Mouse (Mus musculus) forebrain, embryonic 12.5 days (tissue): ENCODE data around the gene Hist1h1d. TPM values are rescaled to one million over a fixed set of nuclear protein-coding genes. Genes with fewer than 3 reads are reported as not detected.
A peak's percentile ranks its signal among the peaks of the same experiment; 100 is the strongest.
"Not testable (repeated sequence)": the region's sequence is repeated elsewhere in the genome, so short reads cannot be mapped to it uniquely, and the experiment has no call there.

Source experiments
- ATAC-seq: fragments of 200-750 bp; cut with Nextera tagmentation; 2 replicates; pipeline ENCODE4 v1.8.0; 2017; ENCODE audit warnings: moderate TSS enrichment; ENCODE audit not compliant: low FRiP score
- H3K27ac ChIP-seq: fragments of 300-500 bp; sonication (generic); 2 replicates; pipeline ENCODE4 v1.5.1; 2016; ENCODE audit warnings: mild to moderate bottlenecking
- H3K27me3 ChIP-seq: fragments of 300-500 bp; sonication (generic); 2 replicates; pipeline ENCODE4 v1.6.1; 2016; ENCODE audit warnings: mild to moderate bottlenecking
- H3K36me3 ChIP-seq: fragments of 300-500 bp; sonication (generic); replicated peaks from 2 replicates; pipeline ENCODE4 v1.6.1; 2016; ENCODE audit warnings: mild to moderate bottlenecking
- H3K4me1 ChIP-seq: fragments of 300-500 bp; sonication (generic); 2 replicates; pipeline ENCODE4 v1.6.1; 2016
- H3K4me2 ChIP-seq: fragments of 300-500 bp; sonication (generic); 2 replicates; pipeline ENCODE4 v1.6.1; 2016; ENCODE audit warnings: mild to moderate bottlenecking, moderate library complexity
- H3K4me3 ChIP-seq: fragments of 300-500 bp; sonication (generic); replicated peaks from 2 replicates; pipeline ENCODE4 v1.5.1; 2016; ENCODE audit warnings: mild to moderate bottlenecking
- H3K9ac ChIP-seq: fragments of 300-500 bp; sonication (generic); 2 replicates; pipeline ENCODE4 v1.6.1; 2016; ENCODE audit warnings: mild to moderate bottlenecking
- H3K9me3 ChIP-seq: fragments of 300-500 bp; sonication (generic); 2 replicates; pipeline ENCODE4 v1.6.1; 2016
- WGBS: fragments of 180-500 bp; shearing (Covaris S2); methylation state at CpG from one replicate; pipeline ENCODE4 v1.1.7; 2016; 5-methylcytosine and 5-hydroxymethylcytosine counted together
- polyA plus RNA-seq: library from polyadenylated mRNA; unstranded; fragments of >200 nt; fragmentation: Nextera tagmentation; extraction: Ambion mirVana; gene quantifications from 2 replicates; pipeline ENCODE4 v1.2.1, GENCODE M21; 2016

The Hist1h1d gene
- polyA plus RNA-seq, 1 experiment from 2014 or later, result 0.56 TPM

- Histone ChIP-seq H3K4me3 (peak overlapping the region; percentile 45), H3K4me1 (peaks cover 12% of the 10 kb centered on the region; the same call in 1 of the 2 replicates), H3K4me2 (peak overlapping the region; percentile 62), H3K27ac (peak overlapping the region; percentile 91), H3K9ac (peak overlapping the region; percentile 61)
- not testable (repeated sequence) for H3K9me3 ChIP-seq, H3K36me3 ChIP-seq, ATAC-seq, H3K27me3 ChIP-seq
- 5% methylated on average over 3 of the region's 3 CpGs for WGBS
Observed at GRCm38 (mm10) chr13:23542225-23542980, 10.7 kb upstream of the Hist1h1d start.

GRCm38 (mm10) chr13:23542999-23543607 is 10.0 kb upstream of the Hist1h1d start, which contains the start of gene Hist1h2bh:
Hist1h2bh (minus strand) TSS chr13:23543392.
- H3K4me3 ChIP-seq, result peak within 1 kb of the TSS; percentile 47
- peak within 1 kb of the TSS; percentile 62 for H3K4me2 ChIP-seq
- peak within 1 kb of the TSS; percentile 92 for H3K27ac ChIP-seq
- under 1% methylated on average over 42 of the region's 42 CpGs for WGBS
- not testable (repeated sequence) for H3K9me3 ChIP-seq, H3K27me3 ChIP-seq, H3K36me3 ChIP-seq
- ATAC-seq, result peak; percentile 92
- H3K4me1 ChIP-seq, result peaks cover 10% of the 10 kb centered on the region; the same call in 1 of the 2 replicates
- peak within 1 kb of the TSS; percentile 61 for H3K9ac ChIP-seq

- H3K36me3 ChIP-seq, result no peaks in the 10 kb centered on the region
- H3K9me3 ChIP-seq, result no peaks in the 10 kb centered on the region
- H3K27ac ChIP-seq, result peak within 1 kb of the TSS; percentile 94
- peak within 1 kb of the TSS; percentile 47 for H3K4me3 ChIP-seq
- no peaks in the 10 kb centered on the region for H3K27me3 ChIP-seq
- H3K9ac ChIP-seq, result peak within 1 kb of the TSS; percentile 61
- H3K4me2 ChIP-seq, result peak within 1 kb of the TSS; percentile 62
- peaks cover 10% of the 10 kb centered on the region; the same call in 1 of the 2 replicates for H3K4me1 ChIP-seq
- ATAC-seq, result peak; percentile 95
- under 1% methylated on average over 25 of the region's 45 CpGs for WGBS
Observed at GRCm38 (mm10) chr13:23543965-23544786, 8.9 kb upstream of the Hist1h1d start, which contains the start of gene Hist1h3f. Hist1h3f (plus strand) TSS chr13:23544052.

- WGBS, result 1% methylated on average over 13 of the region's 14 CpGs
- ATAC-seq, result peak; percentile 1; the same call in 1 of the 2 replicates
- peak overlapping the region; percentile 62 for H3K4me2 ChIP-seq
Observed at GRCm38 (mm10) chr13:23544787-23545120, 8.3 kb upstream of the Hist1h1d start.

GRCm38 (mm10) chr13:23546694-23547093 is 6.4 kb upstream of the Hist1h1d start:
- Histone ChIP-seq H3K4me1 (peaks cover 17% of the 10 kb centered on the region), H3K4me2 (no peak overlapping the region), H3K9ac (no peak overlapping the region), H3K27me3 (no peaks in the 10 kb centered on the region), H3K4me3 (no peak overlapping the region), H3K36me3 (no peaks in the 10 kb centered on the region), H3K9me3 (no peaks in the 10 kb centered on the region), H3K27ac (peak overlapping the region; percentile 14)
- 81% methylated on average over 5 of the region's 5 CpGs for WGBS
- ATAC-seq, result no peak

More at GRCm38 (mm10) chr13:23544787-23545120, 8.3 kb upstream of the Hist1h1d start:
- Histone ChIP-seq H3K4me3 (peak overlapping the region; percentile 47), H3K27ac (peak overlapping the region; percentile 94), H3K4me1 (peaks cover 10% of the 10 kb centered on the region; the same call in 1 of the 2 replicates), H3K9ac (peak overlapping the region; percentile 57; the same call in 1 of the 2 replicates)
- not testable (repeated sequence) for H3K9me3 ChIP-seq, H3K36me3 ChIP-seq, H3K27me3 ChIP-seq

- H3K27me3 ChIP-seq, result no peaks in the 10 kb centered on the region
- peak overlapping the region; percentile 45 for H3K4me3 ChIP-seq
- peak overlapping the region; percentile 94 for H3K27ac ChIP-seq
- H3K36me3 ChIP-seq, result no peaks in the 10 kb centered on the region
- peak overlapping the region; percentile 58 for H3K4me2 ChIP-seq
- ATAC-seq, result no peak
- H3K9ac ChIP-seq, result peak overlapping the region; percentile 67
- WGBS, result 7% methylated on average over 3 of the region's 3 CpGs
- H3K9me3 ChIP-seq, result no peaks in the 10 kb centered on the region
- peaks cover 18% of the 10 kb centered on the region; the same call in 1 of the 2 replicates for H3K4me1 ChIP-seq
Observed at GRCm38 (mm10) chr13:23550761-23551145, 2.3 kb upstream of the Hist1h1d start.

GRCm38 (mm10) chr13:23551146-23551834 is 1.8 kb upstream of the Hist1h1d start, which contains the start of gene Hist1h4f:
Hist1h4f (minus strand) TSS chr13:23551648.
- H3K4me3 ChIP-seq, result peak within 1 kb of the TSS; percentile 45
- peak within 1 kb of the TSS; percentile 58 for H3K4me2 ChIP-seq
- peak; percentile 84 for ATAC-seq
- not testable (repeated sequence) for H3K9me3 ChIP-seq, H3K36me3 ChIP-seq, H3K27me3 ChIP-seq
- H3K27ac ChIP-seq, result peak within 1 kb of the TSS; percentile 94
- H3K4me1 ChIP-seq, result peaks cover 18% of the 10 kb centered on the region
- under 1% methylated on average over 47 of the region's 47 CpGs for WGBS
- peak within 1 kb of the TSS; percentile 67 for H3K9ac ChIP-seq

- no peak for ATAC-seq
- peak overlapping the region; percentile 45 for H3K4me3 ChIP-seq
- 0 out of 2 replicates have a peak overlapping the region, but pooled peaks have one; percentile 67 for H3K9ac ChIP-seq
Observed at GRCm38 (mm10) chr13:23551931-23552914, 839 bp upstream of the Hist1h1d start.

GRCm38 (mm10) chr13:23554393-23554792 is 1.3 kb downstream of the Hist1h1d start:
- ATAC-seq, result no peak
- H3K27ac ChIP-seq, result peak overlapping the region; percentile 99
- peak overlapping the region; percentile 89 for H3K9ac ChIP-seq
- WGBS, result 26% methylated on average over 9 of the region's 9 CpGs
- H3K27me3 ChIP-seq, result no peaks in the 10 kb centered on the region
- H3K4me1 ChIP-seq, result peaks cover 23% of the 10 kb centered on the region
- H3K9me3 ChIP-seq, result no peaks in the 10 kb centered on the region
- H3K36me3 ChIP-seq, result no peaks in the 10 kb centered on the region
- peak overlapping the region; percentile 56 for H3K4me3 ChIP-seq
- H3K4me2 ChIP-seq, result peak overlapping the region; percentile 93

More at GRCm38 (mm10) chr13:23551931-23552914, 839 bp upstream of the Hist1h1d start:
- WGBS, result 46% methylated on average over 8 of the region's 8 CpGs
- H3K4me2 ChIP-seq, result peak overlapping the region; percentile 58
- H3K36me3 ChIP-seq, result no peaks in the 10 kb centered on the region
- H3K9me3 ChIP-seq, result no peaks in the 10 kb centered on the region
- H3K27ac ChIP-seq, result peak overlapping the region; percentile 94
- H3K4me1 ChIP-seq, result peaks cover 23% of the 10 kb centered on the region
- H3K27me3 ChIP-seq, result no peaks in the 10 kb centered on the region

GRCm38 (mm10) chr13:23554925-23555838 is 2.1 kb downstream of the Hist1h1d start:
- Histone ChIP-seq H3K9me3 (no peaks in the 10 kb centered on the region), H3K27ac (peak overlapping the region; percentile 99), H3K4me2 (peak overlapping the region; percentile 93), H3K27me3 (no peaks in the 10 kb centered on the region), H3K36me3 (no peaks in the 10 kb centered on the region), H3K4me1 (peaks cover 23% of the 10 kb centered on the region), H3K4me3 (peak overlapping the region; percentile 56), H3K9ac (peak overlapping the region; percentile 89)
- peak; percentile 88 for ATAC-seq
- WGBS, result under 1% methylated on average over 54 of the region's 54 CpGs
